Mouse (Mus musculus) bone marrow macrophage, adult 2 months (primary cell): Measurements from ENCODE around the gene Trim29.

ENCODE experiments used
- CTCF ChIP-seq: IDR thresholded peaks from 2 replicates; pipeline ENCODE4 v1.5.1; 2012; ENCODE audit warnings: low read depth, mild to moderate bottlenecking, low read length, moderate library complexity
- POLR2A ChIP-seq: IDR thresholded peaks from 2 replicates; pipeline ENCODE4 v1.6.1; 2012; ENCODE audit warnings: mild to moderate bottlenecking, low read depth, low read length, borderline replicate concordance

GRCm38 (mm10) chr9:43334476-43334875 lies 23.8 kb downstream of the Trim29 start:
- TF ChIP-seq POLR2A (no peak), CTCF (no peak)
